Mouse (Mus musculus) kidney, embryonic 16.5 days (tissue): ENCODE data around the gene March6. TPM values are rescaled to one million over a fixed set of nuclear protein-coding genes. Genes with fewer than 3 reads are reported as not detected.

ENCODE experiments used
- ATAC-seq: fragments of 200-750 bp; cut with Nextera tagmentation; 2 replicates; pipeline ENCODE4 v1.8.0; 2017; ENCODE audit warnings: moderate TSS enrichment; ENCODE audit not compliant: low FRiP score, low TSS enrichment
- H3K27ac ChIP-seq: fragments of 300-500 bp; sonication (generic); 2 replicates; pipeline ENCODE4 v1.5.1; 2014; ENCODE audit warnings: low read length
- H3K27me3 ChIP-seq: fragments of 300-500 bp; sonication (generic); 2 replicates; pipeline ENCODE4 v1.6.1; 2014; ENCODE audit warnings: low read length, control low read depth, mixed read lengths; ENCODE audit not compliant: insufficient read depth
- H3K36me3 ChIP-seq: fragments of 300-500 bp; sonication (generic); 2 replicates; pipeline ENCODE4 v1.6.1; 2014; ENCODE audit warnings: low read length, control low read depth, mixed read lengths; ENCODE audit not compliant: insufficient read depth
- H3K4me1 ChIP-seq: fragments of 300-500 bp; sonication (generic); 2 replicates; pipeline ENCODE4 v1.6.1; 2014; ENCODE audit warnings: low read length, control low read depth, mixed read lengths; ENCODE audit not compliant: insufficient read depth
- H3K4me2 ChIP-seq: fragments of 300-500 bp; sonication (generic); replicated peaks from 2 replicates; pipeline ENCODE4 v1.6.1; 2014; ENCODE audit warnings: low read depth, low read length
- H3K4me3 ChIP-seq: fragments of 300-500 bp; sonication (generic); 2 replicates; pipeline ENCODE4 v1.5.1; 2014; ENCODE audit warnings: mild to moderate bottlenecking, low read length
- H3K9ac ChIP-seq: fragments of 300-500 bp; sonication (generic); replicated peaks from 2 replicates; pipeline ENCODE4 v1.6.1; 2014; ENCODE audit warnings: low read length
- H3K9me3 ChIP-seq: fragments of 300-500 bp; sonication (generic); 2 replicates; pipeline ENCODE4 v1.6.1; 2016; ENCODE audit warnings: low read length, control low read depth
- WGBS: fragments of 180-500 bp; shearing (Covaris S2); extraction: QIAGEN DNeasy Blood & Tissue Kit; methylation state at CpG from one replicate; pipeline ENCODE4 v1.1.7; 2014; 5-methylcytosine and 5-hydroxymethylcytosine counted together
- polyA plus RNA-seq: library from polyadenylated mRNA; unstranded; fragments of >200 nt; fragmentation: Nextera tagmentation; extraction: Ambion mirVana; gene quantifications from 2 replicates; pipeline ENCODE4 v1.2.1, GENCODE M21; 2015

The March6 gene
- polyA plus RNA-seq, 1 experiment from 2014 or later: 37.4 TPM

DNA sequence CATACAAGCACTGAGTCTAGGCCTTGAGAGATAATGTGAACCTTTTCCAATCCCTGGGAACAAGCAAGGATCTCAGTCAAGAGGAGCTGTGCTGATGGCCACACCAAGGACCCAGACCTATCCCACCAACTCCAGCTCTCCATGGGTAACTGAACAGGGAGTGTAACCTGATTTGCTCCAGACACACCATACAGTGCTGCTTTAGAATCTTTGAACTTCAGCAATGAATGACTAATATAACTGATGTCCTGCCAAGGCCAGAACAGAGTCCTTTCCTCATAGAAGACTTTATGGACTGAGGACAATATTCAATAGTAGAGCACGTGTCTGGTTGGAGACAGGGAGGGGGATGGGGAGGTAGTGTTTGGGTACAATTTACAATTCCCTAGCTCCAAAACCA lies 14.2 kb upstream of the March6 start:
- Histone ChIP-seq H3K27ac (no peak overlapping the region; the same call in 1 of the 2 replicates), H3K9me3 (no peaks in the 10 kb centered on the region), H3K9ac (no peak overlapping the region), H3K4me3 (no peak overlapping the region), H3K36me3 (no peaks in the 10 kb centered on the region), H3K4me1 (peaks cover 19% of the 10 kb centered on the region), H3K4me2 (no peak overlapping the region), H3K27me3 (no peaks in the 10 kb centered on the region)
- 54% methylated on average over 1 of the region's 1 CpGs for WGBS
- peak; percentile 58; the same call in 1 of the 2 replicates for ATAC-seq

DNA sequence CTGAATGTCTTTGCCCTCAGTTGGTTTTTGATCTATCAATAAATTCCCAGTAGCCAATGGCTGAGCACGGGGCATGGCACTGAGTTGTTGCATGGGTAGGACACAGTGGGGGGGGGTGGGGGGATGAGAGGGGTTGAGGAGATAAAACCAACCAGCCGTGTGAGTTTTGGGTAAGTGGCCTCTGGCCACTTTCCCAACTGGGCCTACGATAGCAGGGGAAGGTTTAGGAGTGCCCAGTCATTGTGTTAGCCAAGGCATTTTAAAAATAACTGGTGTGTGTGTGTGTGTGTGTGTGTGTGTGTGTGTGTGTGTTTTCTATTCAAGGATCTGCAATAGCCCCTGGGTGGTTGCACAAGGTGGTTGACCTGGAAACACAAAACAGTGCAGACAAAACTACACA lies 12.4 kb upstream of the March6 start:
- Histone ChIP-seq H3K27me3 (no peaks in the 10 kb centered on the region), H3K27ac (no peak overlapping the region), H3K4me3 (no peak overlapping the region), H3K9ac (no peak overlapping the region), H3K36me3 (no peaks in the 10 kb centered on the region), H3K9me3 (no peaks in the 10 kb centered on the region), H3K4me1 (peaks cover 21% of the 10 kb centered on the region), H3K4me2 (no peak overlapping the region)
- WGBS: 10% methylated on average over 3 of the region's 3 CpGs
- no peak for ATAC-seq

DNA sequence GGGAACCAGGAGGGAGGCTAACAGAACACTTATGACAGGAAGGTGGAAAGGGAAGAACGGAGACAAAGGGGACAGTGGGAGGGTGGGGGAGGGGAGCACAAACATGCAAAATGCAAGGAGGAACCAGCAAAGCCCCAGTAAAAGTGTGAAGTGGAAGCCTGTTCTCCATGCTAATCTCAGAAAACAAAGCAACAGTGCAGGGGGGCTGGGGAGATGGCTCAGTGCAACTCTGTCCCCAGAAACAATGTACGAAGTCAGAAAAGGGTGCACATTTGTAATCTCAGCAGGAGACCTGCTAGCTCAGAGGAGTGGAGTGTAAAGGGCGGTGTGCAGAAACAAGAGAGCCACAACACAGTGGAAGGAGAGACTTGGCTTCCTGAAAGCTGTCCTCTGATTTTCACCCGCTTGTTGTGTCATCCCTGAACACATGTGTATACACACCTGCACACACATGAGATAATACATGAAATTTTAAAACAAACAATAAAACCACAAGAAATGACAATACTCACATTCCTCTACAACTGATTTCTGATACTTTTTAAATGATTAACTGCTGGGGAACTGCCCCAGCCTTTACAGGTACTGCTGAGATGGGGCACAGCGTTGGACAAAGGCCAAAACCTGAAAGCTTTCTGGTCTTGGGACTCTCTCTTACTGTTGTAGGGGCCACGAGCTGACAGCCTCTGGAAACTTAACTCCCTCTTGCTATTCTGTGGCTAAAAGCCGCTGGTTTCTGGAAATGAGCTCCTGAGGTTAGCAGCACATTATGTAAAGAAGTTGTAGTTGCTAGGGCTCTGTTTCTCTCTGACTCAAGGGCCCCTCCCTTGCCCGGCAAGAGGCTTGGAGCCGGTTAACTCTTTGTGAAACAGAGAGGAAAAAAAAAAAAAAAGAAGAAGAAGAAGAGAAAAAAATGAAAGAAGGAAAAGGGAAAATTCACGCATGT lies 11.4 kb upstream of the March6 start:
- H3K4me3 ChIP-seq: no peak overlapping the region
- ATAC-seq: 0 out of 2 replicates have a peak, but pooled peaks have one; percentile 66
- H3K36me3 ChIP-seq: no peaks in the 10 kb centered on the region
- peaks cover 21% of the 10 kb centered on the region for H3K4me1 ChIP-seq
- no peaks in the 10 kb centered on the region for H3K9me3 ChIP-seq
- peak overlapping the region; percentile 60 for H3K27ac ChIP-seq
- H3K27me3 ChIP-seq: no peaks in the 10 kb centered on the region
- H3K4me2 ChIP-seq: peak overlapping the region; percentile 30; the same call in 1 of the 2 replicates
- 12% methylated on average over 10 of the region's 10 CpGs for WGBS
- peak overlapping the region; percentile 56 for H3K9ac ChIP-seq

DNA sequence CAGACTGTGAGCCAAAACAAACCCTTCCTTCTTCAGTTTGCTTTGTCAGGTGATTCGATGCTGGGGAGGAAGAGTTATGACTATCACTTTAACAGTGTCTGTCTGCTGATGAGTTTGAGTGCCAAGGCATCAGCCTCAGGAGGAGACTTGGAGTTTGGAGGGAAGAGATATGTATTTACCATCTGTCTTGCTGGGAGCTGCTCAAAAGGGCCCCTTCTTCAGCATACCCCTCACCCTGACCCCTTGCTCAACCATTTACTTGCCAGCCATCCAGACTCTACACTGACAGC lies 9.6 kb upstream of the March6 start:
- WGBS: 27% methylated on average over 1 of the region's 1 CpGs
- H3K4me2 ChIP-seq: no peak overlapping the region
- no peak overlapping the region for H3K9ac ChIP-seq
- H3K4me3 ChIP-seq: no peak overlapping the region
- H3K9me3 ChIP-seq: no peaks in the 10 kb centered on the region
- no peak for ATAC-seq
- no peaks in the 10 kb centered on the region for H3K27me3 ChIP-seq
- peaks cover 21% of the 10 kb centered on the region for H3K4me1 ChIP-seq
- H3K36me3 ChIP-seq: no peaks in the 10 kb centered on the region
- H3K27ac ChIP-seq: no peak overlapping the region

DNA sequence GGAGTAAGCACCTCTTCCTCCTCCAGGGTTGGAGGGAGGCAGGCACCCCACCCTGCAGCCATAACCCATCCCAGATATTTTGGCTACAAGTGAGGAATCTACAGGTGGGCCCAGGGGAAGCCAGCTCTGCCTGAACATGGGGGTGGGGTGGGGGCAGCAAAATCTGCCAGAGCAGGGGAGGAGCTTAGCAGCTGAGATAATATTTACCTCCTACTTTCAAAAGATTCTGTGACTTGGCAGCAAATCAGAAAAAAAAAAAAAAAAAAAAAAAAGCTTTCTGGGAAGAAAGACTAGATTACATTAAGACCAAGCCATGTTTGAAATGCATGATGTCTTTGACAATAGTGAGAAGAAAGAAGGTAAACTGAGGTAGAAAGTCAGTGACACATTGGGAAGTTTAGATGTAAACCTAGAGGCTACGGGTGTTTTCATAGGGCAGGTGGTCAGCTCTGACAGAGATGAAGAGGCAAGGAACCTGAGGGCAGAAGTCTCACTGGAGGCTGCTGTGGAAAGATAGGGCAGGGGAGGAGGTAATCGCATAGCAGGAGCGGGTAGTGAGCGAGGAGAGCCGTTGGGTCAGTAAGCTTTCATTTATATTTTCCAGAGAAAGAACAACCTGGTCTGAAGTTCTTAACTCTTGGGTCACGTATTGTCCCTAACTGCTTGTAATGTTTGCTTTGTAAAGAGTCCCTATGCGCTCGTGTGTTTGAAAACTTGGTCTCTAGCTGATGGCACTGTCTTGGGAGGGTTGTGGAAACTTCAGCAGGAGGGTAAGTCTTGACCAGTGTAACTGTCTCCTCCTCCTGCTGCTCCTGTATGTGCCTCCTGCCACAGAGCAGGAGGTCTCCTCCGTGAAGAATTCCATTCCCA lies 9.0 kb upstream of the March6 start:
- 48% methylated on average over 9 of the region's 9 CpGs for WGBS
- Histone ChIP-seq H3K4me3 (no peak overlapping the region), H3K27me3 (no peaks in the 10 kb centered on the region), H3K4me2 (no peak overlapping the region), H3K27ac (no peak overlapping the region), H3K9me3 (no peaks in the 10 kb centered on the region), H3K9ac (no peak overlapping the region), H3K36me3 (no peaks in the 10 kb centered on the region), H3K4me1 (peaks cover 21% of the 10 kb centered on the region)
- ATAC-seq: no peak

DNA sequence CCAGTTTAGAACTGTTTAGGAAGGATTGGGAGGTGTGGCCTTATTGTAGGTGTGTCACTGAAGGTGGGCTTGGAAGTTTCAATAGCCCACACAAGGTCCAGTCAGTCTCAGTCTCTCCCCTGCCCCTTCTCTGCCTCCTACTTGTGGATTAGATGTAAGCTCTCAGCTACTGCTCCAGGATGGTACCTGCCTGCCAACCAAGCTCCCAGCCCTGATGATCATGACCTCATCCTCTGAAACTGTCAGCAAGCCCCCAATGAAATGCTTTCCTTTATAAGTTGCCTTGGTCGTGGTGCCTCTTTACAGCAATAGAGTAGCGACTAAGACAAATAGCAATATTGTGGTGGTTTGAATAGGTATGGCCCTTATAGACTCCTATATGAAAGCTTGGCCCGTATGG lies 7.5 kb upstream of the March6 start:
- 91% methylated on average over 3 of the region's 3 CpGs for WGBS
- H3K9ac ChIP-seq: no peak overlapping the region
- H3K4me2 ChIP-seq: no peak overlapping the region
- no peaks in the 10 kb centered on the region for H3K9me3 ChIP-seq
- H3K36me3 ChIP-seq: no peaks in the 10 kb centered on the region
- H3K4me3 ChIP-seq: no peak overlapping the region
- peaks cover 21% of the 10 kb centered on the region for H3K4me1 ChIP-seq
- ATAC-seq: no peak
- no peaks in the 10 kb centered on the region for H3K27me3 ChIP-seq
- H3K27ac ChIP-seq: no peak overlapping the region

DNA sequence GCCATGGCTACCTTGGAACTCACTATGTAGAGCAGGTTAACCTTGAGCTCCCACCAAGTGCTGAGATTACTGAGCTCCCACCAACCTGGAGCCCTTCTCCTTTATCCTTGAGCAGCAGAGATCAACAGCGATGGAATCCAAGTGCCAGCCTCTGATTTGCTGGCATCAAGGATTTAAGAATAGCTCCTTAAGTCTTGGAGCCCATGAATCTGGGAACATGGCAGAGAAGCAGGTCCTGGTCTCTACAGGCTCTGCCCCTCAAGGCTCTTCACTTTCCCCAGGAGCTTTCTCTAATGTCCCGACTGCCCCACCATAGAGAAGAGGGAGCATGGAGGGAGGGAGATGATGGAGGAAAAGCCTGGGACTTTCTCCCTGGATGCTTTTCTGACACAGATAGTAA lies 6.9 kb upstream of the March6 start:
- no peak overlapping the region for H3K4me3 ChIP-seq
- H3K27ac ChIP-seq: no peak overlapping the region
- WGBS: 88% methylated on average over 2 of the region's 2 CpGs
- no peaks in the 10 kb centered on the region for H3K9me3 ChIP-seq
- no peaks in the 10 kb centered on the region for H3K27me3 ChIP-seq
- H3K9ac ChIP-seq: no peak overlapping the region
- no peak overlapping the region for H3K4me2 ChIP-seq
- H3K36me3 ChIP-seq: no peaks in the 10 kb centered on the region
- H3K4me1 ChIP-seq: peaks cover 14% of the 10 kb centered on the region
- ATAC-seq: no peak

DNA sequence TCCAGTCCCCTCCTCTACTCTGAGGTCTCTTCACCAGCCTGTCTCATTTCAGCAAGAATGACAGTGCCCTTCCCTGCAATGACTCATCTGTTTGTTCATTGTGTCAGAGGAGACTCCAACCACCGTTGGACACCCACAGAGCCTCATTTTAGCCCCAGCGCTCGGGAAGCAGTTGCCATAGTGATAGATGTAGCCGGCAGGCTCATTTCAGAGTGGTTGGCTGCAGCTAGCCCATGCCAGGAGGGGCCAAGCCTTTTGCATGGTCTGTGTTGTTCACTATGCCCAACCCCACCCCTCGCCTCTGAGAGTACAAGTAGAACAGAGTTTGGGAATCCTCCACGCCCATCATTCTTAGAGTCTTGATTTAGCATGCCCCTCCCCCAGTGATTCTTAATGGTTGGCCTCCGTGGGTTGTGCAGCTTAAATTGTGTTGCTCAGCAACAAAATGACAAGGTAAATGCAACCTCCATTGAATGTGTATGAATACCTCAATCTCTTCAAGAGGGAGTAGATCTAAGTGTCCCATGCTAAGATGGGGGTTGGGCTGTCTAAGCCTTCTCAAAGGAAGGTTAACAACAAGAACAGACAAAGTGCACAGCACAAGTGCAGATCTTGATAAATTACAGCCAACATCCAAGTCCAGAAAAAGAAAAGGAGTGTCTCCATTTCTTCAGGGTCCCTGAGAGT lies 5.3 kb upstream of the March6 start:
- 0 out of 2 replicates have a peak, but pooled peaks cover 10% of the 10 kb centered on the region for H3K4me1 ChIP-seq
- H3K27ac ChIP-seq: no peak overlapping the region
- no peak overlapping the region for H3K4me3 ChIP-seq
- WGBS: 25% methylated on average over 7 of the region's 7 CpGs
- H3K9me3 ChIP-seq: no peaks in the 10 kb centered on the region
- no peak overlapping the region for H3K4me2 ChIP-seq
- H3K36me3 ChIP-seq: no peaks in the 10 kb centered on the region
- no peaks in the 10 kb centered on the region for H3K27me3 ChIP-seq
- no peak for ATAC-seq
- no peak overlapping the region for H3K9ac ChIP-seq

DNA sequence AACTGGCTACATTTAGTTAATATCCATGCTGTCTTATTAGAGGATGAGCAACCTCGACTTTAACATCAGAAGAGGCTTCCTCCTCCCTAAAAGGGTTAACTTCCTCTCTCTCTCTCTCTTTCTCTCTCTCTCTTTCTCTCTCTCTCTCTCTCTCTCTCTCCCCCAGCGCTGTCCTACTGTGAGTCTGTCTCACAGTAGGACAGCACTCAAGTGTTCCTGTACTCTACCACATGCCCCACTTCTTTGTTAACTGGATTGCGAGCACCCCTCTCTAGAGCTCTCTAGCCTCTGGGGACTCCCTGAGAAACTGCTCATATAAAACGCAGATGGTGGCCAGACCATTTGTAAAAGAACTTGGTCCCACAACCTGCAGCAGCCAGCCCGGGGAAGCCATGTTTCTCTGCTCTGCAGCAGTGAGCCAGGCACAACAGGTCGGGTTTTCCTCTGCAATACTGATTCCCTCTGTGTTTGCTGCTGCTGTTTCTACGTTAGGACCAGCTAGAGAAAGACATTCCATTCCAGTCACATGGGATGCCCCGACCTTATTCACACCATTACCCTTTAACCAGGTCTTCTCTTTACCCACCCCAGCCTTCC lies 4.5 kb upstream of the March6 start:
- no peaks in the 10 kb centered on the region for H3K27me3 ChIP-seq
- 0 out of 2 replicates have a peak, but pooled peaks cover 10% of the 10 kb centered on the region for H3K4me1 ChIP-seq
- H3K27ac ChIP-seq: no peak overlapping the region
- WGBS: 35% methylated on average over 8 of the region's 8 CpGs
- H3K4me3 ChIP-seq: no peak overlapping the region
- H3K36me3 ChIP-seq: no peaks in the 10 kb centered on the region
- no peak overlapping the region for H3K4me2 ChIP-seq
- H3K9ac ChIP-seq: no peak overlapping the region
- H3K9me3 ChIP-seq: no peaks in the 10 kb centered on the region
- no peak for ATAC-seq
